Mouse (Mus musculus): ENCODE data around the gene Sumo1. TPM values are rescaled to one million over a fixed set of nuclear protein-coding genes. Genes with fewer than 3 reads are reported as not detected.
A peak's percentile ranks its signal among the peaks of the same experiment; 100 is the strongest.
"Not testable (repeated sequence)": the region's sequence is repeated elsewhere in the genome, so short reads cannot be mapped to it uniquely, and the experiment has no call there.

The Sumo1 gene
- total RNA-seq, 2 experiments from 2014 or later, result 60.7 to 62.3 TPM

- intact Hi-C loops (cut with DNase I), result no loop called here
Observed at GRCm38 (mm10) chr1:59642488-59642887, 28.1 kb downstream of the Sumo1 start.

GRCm38 (mm10) chr1:59638371-59638770 is 32.3 kb downstream of the Sumo1 start:
- intact Hi-C loops (cut with DNase I), result no loop called here
- no peak for DNase-seq

More at GRCm38 (mm10) chr1:59642488-59642887, 28.1 kb downstream of the Sumo1 start:
- no peak for DNase-seq

- no peak for DNase-seq
Observed at GRCm38 (mm10) chr1:59636349-59636748, 34.3 kb downstream of the Sumo1 start.

GRCm38 (mm10) chr1:59633056-59633455 is 37.6 kb downstream of the Sumo1 start:
- intact Hi-C loops (cut with DNase I), result no loop called here
- DNase-seq, result no peak

More at GRCm38 (mm10) chr1:59636349-59636748, 34.3 kb downstream of the Sumo1 start:
- intact Hi-C loops (cut with DNase I), result no loop called here

- intact Hi-C loops (cut with DNase I), result no loop called here
- no peak for DNase-seq
Observed at GRCm38 (mm10) chr1:59631986-59632659, 38.5 kb downstream of the Sumo1 start.

GRCm38 (mm10) chr1:59630356-59630755 is 40.3 kb downstream of the Sumo1 start:
- DNase-seq; intact Hi-C loops (cut with DNase I): not testable (repeated sequence)

- intact Hi-C loops (cut with DNase I), result no loop called here
- DNase-seq, result no peak
Observed at GRCm38 (mm10) chr1:59629194-59629593, 41.4 kb downstream of the Sumo1 start.

- intact Hi-C loops (cut with DNase I), result no loop called here
- DNase-seq, result peak; percentile 35 to 42
Observed at GRCm38 (mm10) chr1:59625410-59625809, 45.2 kb downstream of the Sumo1 start.

GRCm38 (mm10) chr1:59623325-59624017 is 47.2 kb downstream of the Sumo1 start:
- intact Hi-C loops (cut with DNase I), result loop anchor here (1.0 to 5.0 kb wide), 4 partner anchors 39 to 376 kb away; partner anchors contain the start of gene Fzd7
- peak; percentile 59 to 74 for DNase-seq

- DNase-seq, result no peak
- intact Hi-C loops (cut with DNase I), result no loop called here
Observed at GRCm38 (mm10) chr1:59619201-59619600, 51.4 kb downstream of the Sumo1 start.

GRCm38 (mm10) chr1:59615021-59615420 is 55.6 kb downstream of the Sumo1 start:
- no peak for DNase-seq
- intact Hi-C loops (cut with DNase I), result no loop called here

- intact Hi-C loops (cut with DNase I), result no loop called here
- DNase-seq, result peak in 1 of 2 experiments; percentile 56
Observed at GRCm38 (mm10) chr1:59613795-59614194, 56.8 kb downstream of the Sumo1 start.

- intact Hi-C loops (cut with DNase I), result no loop called here
- DNase-seq, result no peak
Observed at GRCm38 (mm10) chr1:59610929-59611328, 59.7 kb downstream of the Sumo1 start.

GRCm38 (mm10) chr1:59609896-59610295 is 60.7 kb downstream of the Sumo1 start:
- intact Hi-C loops (cut with DNase I), result no loop called here

GRCm38 (mm10) chr1:59609458-59609857 is 61.2 kb downstream of the Sumo1 start:
- DNase-seq, result no peak
- intact Hi-C loops (cut with DNase I), result no loop called here

More at GRCm38 (mm10) chr1:59609896-59610295, 60.7 kb downstream of the Sumo1 start:
- DNase-seq, result peak in 1 of 2 experiments; percentile 17

GRCm38 (mm10) chr1:59608920-59609319 is 61.7 kb downstream of the Sumo1 start:
- no peak for DNase-seq
- intact Hi-C loops (cut with DNase I), result no loop called here

- intact Hi-C loops (cut with DNase I), result no loop called here
Observed at GRCm38 (mm10) chr1:59608125-59608762, 62.4 kb downstream of the Sumo1 start.

GRCm38 (mm10) chr1:59607071-59607470 is 63.6 kb downstream of the Sumo1 start:
- DNase-seq, result no peak

More at GRCm38 (mm10) chr1:59608125-59608762, 62.4 kb downstream of the Sumo1 start:
- no peak for DNase-seq

GRCm38 (mm10) chr1:59606479-59606878 is 64.2 kb downstream of the Sumo1 start:
- intact Hi-C loops (cut with DNase I), result no loop called here
- no peak for DNase-seq

More at GRCm38 (mm10) chr1:59607071-59607470, 63.6 kb downstream of the Sumo1 start:
- intact Hi-C loops (cut with DNase I), result no loop called here

GRCm38 (mm10) chr1:59603893-59604292 is 66.7 kb downstream of the Sumo1 start:
- no peak for DNase-seq
- intact Hi-C loops (cut with DNase I), result no loop called here

GRCm38 (mm10) chr1:59603417-59603712 is 67.3 kb downstream of the Sumo1 start:
- intact Hi-C loops (cut with DNase I), result no loop called here
- no peak for DNase-seq

Data from heart, postnatal 36 days (tissue).